Mouse (Mus musculus): Measurements from ENCODE around the gene Zmym4.

Zmym4 gene

DNA sequence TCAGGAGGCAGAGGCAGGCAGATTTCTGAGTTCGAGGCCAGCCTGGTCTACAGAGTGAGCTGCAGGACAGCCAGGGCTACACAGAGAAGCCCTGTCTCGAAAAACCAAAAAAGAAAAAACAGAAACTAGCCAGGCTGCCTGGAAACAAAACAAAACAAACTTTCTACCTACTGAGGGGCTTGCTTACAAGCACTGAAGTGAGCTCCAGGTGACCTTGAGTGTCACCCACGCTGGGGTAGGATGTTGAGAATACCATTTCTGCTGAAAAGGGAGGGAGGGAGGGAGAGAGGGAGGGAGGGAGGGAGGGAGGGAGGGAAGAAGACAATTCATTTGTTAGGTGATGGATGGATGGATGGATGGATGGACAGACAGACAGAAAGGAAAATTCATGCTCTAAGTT is 24.5 kb downstream of the Zmym4 start:
- DNase-seq (ENCODE audit: inconsistent ontology term), result no peak

DNA sequence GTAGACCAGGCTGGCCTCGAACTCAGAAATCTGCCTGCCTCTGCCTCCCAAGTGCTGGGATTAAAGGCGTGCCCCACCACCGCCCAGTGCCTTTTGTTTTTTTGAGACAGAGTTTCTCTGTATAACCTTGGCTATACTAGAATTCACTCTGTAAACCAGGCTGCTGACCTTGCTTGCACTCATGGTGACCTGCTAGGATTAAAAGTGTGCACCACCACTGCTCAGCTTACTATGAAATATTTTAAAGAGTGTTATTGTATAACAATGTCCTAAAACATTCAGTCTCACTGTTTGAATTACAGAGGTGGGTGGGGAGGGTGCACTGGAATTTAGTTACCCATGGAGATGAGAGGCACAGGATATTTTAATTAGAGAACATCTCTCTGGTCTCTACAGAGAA is 25.1 kb downstream of the Zmym4 start:
- DNase-seq (ENCODE audit: inconsistent ontology term), result no peak

DNA sequence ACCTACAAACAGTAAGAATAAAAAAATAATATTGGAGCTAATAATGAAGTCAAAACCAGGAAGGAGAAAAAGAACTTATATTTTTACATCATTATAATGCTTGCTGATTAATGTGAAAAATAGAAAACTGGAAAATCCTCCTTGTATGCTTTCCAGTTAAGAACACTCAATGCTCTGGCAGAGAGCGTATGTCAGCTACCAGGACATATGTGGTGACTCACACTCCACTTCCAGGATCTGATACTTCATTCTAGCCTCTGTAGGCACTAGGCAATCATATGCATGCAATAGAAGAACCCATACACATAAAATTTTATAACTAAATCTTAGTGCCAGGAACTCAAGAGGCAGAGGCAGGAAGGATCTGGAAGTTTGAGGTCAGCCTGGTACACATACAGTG is 40.2 kb downstream of the Zmym4 start:
- DNase-seq (ENCODE audit: inconsistent ontology term), result no peak

DNA sequence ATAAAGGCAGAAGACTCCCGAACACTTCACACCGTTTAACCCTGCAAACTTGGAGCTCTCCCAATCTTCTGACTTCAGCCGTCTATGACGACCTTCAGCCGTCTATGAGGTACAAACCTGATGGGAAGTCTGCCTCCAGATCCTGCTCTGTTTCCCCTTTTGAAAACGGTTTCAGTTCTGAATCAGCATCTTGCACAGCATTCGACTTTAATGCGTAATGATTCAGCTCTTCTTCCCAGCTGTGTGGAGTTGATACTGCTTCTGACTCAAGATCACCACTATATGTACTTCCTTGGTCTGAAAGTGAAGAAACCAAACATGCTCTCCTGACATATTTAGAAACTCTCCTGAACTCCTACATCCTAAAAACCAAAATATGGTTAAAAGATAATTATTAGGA is 78.1 kb downstream of the Zmym4 start:
- no peak for DNase-seq (ENCODE audit: inconsistent ontology term)

DNA sequence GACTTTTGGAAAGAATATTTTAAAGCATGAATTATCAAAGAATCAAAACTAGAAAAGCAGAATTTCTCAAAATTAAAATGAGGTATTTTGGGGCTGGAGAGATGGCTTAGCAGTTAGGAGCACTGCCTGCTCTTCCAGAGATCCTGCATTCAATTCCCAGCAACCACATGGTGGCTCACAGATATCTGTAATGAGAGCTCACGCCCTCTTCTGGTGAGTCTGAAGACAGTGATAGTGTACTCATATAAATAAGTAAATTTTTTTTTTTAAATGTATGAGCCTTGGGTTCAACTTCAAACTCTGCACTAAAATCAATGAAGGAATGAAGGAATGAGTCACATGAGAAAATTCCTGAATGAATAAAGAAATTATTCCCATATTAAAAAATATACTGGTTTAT is 82.0 kb downstream of the Zmym4 start:
- DNase-seq (ENCODE audit: inconsistent ontology term), result no peak

DNA sequence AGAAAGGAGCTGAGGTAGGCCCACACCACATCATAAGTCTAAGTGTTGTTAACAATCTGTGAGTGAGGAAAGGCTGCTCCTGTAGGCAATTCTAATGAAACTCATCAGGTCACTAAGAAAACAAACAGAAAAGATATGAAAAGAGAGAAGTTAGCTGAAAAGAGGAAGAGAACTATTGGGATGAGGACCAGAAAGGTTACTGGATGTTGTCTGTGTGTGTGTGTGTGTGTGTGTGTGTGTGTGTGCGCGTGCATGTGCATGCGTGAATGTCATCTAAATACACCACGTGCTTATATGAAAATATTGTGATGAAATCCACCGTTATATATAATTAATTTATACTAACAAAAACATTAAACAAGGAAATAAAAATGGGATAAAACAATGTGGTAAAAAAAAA is 84.3 kb downstream of the Zmym4 start:
- no peak for DNase-seq (ENCODE audit: inconsistent ontology term)

DNA sequence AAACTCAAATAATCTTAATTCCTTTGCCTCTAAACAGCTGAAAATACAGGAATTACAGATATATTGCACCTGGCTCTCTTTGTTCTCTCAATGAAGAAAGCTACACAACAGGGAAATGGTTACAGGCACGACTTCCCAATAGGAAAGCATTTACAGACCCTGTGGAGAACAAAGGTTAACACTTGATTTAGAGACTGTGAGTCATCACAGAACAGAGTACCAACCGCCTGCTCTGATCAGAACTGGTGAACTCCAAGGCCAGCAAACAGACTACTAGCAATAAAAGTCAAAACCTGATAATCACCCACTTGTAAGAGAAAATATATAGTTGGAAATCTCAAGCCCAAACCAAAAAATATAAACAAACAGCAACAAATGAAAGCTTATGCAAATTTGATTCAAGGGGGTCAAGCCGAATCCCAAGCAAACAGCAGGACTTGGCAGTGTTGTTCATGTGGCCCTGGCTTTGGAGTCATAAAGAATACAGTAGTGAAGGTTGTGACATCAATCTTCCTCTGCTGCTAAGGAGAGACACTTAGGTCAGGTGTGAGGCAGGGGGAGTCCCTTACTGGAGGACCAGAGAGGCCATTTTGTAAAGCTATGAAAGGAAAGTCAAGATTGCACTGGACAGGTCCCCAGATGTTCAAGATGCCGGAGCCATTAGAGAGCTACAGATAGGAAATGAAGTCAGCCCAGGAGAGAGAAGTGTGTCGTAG is 88.2 kb downstream of the Zmym4 start:
- no peak for DNase-seq (ENCODE audit: inconsistent ontology term)

DNA sequence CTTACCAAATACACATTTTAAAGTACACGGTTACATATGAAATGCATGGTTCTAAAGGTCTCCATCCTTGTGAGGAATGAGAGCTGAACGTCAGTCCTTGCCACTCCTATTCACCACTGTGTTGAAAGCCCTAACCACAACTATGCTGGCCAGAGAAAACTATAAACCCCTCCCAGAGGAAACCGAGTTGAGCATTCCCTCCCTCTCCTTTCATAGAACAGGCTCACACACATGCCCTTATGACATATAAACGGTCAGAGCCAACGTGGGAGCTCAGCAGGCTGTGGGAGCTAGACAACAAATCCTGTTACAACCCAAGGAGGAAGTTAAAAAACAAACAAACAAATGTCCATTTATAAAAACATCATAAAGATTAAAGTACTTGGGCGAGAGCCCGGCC is 95.2 kb downstream of the Zmym4 start:
- peak; percentile 72 for DNase-seq (ENCODE audit: inconsistent ontology term)

DNA sequence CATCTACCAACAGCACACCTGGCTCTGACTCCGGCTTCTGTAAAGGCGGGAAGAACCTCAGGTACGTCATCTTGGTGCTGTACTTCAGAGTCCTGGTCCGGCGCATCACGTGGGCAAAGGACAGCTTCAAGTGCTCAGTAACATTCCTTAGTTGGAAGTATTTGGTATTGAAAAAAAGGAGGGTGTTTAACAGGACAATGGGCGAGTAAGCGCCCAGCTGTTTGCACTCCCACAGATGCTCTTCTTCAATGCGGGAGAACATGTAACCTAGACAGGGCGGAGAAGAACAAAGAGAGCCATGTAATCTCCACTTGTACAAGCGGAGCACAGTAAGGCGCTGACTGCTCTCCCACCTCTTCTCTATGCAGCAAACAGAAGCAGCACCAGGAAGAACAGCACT is 99.2 kb downstream of the Zmym4 start:
- DNase-seq (ENCODE audit: inconsistent ontology term), result no peak

DNA sequence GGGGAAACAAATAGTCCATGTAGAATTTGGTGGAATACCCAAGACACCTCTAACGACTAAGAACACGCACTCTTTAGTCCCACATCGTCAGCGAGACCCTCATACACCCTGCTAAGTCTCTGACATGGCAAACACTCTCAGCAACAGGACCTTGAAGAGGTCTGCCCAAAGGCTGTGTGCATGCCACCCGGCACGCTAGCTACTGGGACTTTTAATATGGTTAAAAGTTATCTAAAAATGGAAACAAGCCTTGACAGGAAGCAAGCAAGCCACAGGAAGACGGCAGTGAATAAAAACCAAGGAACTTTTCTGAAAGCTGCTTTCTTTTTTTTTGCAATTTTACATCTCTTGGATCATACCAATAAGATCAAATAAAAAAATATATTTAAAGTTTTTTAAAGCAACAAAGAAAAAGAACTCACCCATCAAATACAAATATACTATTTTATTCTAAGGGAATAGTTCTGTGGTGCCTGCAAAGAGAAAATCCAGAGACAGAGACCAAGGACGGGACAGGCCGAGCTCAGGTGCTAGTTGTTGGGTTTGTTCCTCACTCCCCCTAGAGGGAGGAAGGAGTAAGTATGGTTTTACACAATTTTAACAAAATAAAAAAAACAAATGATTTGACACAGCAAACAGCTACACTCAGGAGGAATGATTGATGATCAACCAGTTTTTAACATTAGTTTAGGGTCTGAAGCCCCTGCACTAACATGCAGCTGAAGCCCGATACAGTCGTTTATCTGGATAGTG is 106.2 kb downstream of the Zmym4 start:
- no peak for DNase-seq (ENCODE audit: inconsistent ontology term)

DNA sequence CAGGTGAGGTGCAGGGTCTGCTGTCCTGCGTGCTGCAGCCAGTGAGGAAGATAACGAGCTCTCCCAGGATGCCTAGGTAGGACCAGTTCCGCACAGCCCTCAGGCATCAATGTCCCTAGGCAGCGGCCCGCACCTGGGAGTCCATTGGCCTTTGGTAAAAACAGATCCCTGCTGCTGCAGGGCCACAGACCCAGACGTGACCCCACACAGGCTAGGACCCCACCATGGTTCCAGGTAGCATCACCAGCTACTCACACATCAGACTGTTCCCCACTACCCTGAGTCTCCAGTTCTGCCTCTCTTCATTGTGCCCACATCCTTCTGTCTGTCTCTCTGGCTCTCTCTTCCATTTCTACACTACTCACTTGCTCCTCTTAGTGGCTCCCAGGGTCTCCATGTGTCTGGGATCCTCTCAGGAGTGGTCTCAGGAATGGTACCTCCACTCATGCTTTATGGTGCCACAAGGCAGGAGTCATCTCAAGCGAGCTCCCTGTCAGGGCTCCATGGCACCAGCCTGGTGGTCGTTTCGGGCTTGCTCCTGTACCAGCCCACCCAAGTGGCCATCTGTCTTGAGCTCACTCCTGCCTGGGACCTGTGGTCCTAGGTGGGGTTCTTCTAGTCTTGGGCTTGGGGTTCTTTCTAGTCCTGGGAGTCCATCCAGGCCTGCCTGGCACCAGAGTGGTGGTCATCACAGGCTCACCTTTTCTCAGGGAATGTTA is 107.5 kb downstream of the Zmym4 start:
- DNase-seq (ENCODE audit: inconsistent ontology term), result no peak

DNA sequence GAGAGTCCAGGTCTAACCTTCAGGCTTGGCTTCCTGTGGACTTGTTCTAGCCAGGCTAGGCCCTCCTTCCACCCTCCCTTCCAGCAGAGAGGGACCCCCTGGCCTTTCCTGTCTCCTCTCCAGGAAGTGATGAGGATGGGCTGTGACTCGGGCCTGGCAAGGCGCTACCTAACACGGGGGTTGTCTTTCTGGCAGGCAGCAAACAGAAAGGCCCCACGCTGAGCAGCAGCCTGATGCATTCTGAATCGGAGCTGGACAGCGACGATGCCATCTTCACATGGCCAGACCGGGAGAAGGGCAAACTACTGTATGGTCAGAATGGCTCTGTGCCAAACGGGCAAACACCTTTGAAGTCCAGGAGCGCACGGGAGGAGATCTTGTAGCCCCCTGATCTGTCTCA is 115.0 kb downstream of the Zmym4 start:
- DNase-seq (ENCODE audit: inconsistent ontology term), result no peak

DNA sequence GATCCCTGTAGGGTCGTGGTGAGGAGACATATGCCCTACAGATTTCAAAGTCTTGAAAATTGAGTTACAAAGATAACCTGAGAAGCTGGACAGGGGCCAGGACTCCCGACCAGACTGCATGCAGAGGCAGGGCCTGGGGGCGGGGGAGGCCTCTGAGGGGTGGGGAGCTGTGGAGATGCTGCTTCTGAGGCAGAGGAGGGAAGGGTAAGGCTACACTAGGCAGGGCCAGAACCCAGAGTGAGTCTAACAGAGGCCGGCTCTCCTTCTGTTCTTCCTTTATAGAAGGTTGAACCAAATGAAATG is 117.2 kb downstream of the Zmym4 start:
- DNase-seq (ENCODE audit: inconsistent ontology term), result no peak

DNA sequence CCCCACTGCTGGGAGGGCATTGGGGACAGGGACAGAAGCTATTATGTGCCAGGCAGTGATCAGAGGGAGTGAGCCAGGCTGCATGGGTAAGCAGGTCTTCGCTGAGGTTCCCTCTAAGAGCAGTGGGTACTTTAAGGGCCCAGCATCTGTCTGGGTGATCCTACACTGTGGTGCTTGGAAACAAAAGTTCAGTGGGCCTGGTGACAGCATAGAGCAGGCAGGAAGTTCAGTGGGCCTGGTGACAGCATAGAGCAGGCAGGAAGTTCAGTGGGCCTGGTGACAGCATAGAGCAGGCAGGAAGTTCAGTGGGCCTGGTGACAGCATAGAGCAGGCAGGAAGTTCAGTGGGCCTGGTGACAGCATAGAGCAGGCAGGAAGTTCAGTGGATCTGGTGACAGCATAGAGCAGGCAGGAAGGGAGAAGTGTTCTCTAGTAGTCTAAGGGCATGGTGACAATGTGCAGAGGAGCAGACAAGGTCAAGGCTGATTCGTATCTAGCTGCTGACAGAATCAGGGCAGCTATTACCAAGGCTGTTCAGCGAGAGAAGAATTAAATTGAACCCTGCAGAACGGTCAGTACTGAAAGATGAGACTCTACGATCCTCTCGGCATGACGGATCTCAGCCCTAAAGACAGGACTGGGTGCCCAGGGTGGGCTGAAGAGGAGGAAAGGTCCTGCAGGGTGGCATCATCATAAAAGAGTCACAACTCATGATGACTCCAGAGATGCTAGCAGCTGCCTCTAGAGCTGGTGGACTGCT is 117.7 kb downstream of the Zmym4 start:
- no peak for DNase-seq (ENCODE audit: inconsistent ontology term)

DNA sequence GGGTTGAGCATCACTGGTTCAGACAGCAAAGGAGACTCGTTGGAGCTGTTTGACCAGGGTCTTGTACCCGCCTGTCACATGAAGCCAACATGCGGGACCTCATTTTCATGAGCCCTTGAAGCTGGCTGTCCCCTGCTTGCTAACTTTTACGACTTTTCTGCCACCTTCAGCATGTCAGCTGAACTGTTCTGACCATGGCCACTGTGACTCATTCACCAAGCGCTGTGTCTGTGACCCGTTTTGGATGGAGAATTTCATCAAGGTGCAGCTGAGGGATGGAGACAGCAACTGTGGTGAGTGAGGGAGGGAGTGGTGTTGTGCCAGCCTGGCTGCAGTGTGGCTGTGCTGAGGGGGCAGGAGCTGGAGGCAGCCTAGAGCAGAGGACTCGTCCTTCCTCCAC is 121.0 kb downstream of the Zmym4 start:
- DNase-seq (ENCODE audit: inconsistent ontology term), result peak; percentile 53

DNA sequence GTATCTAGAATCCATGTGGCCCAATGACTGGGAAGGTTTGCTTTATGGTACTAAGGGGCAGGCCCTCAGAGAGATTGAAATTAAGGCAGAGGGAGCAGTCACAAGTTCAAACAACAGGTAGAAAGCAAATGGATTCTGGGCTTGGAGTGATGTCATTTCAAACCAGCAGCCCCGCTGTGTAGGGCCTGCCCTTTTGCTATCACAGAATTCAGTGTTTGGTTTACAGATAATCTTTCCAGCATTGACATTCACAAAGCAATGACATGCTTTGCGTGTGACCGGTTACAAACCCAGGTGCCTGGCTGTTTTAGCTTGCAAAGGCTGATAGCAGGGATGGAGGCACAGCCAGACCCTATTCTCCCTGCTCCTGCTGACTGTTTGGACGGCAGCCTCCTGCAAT is 122.3 kb downstream of the Zmym4 start:
- DNase-seq (ENCODE audit: inconsistent ontology term), result no peak

DNA sequence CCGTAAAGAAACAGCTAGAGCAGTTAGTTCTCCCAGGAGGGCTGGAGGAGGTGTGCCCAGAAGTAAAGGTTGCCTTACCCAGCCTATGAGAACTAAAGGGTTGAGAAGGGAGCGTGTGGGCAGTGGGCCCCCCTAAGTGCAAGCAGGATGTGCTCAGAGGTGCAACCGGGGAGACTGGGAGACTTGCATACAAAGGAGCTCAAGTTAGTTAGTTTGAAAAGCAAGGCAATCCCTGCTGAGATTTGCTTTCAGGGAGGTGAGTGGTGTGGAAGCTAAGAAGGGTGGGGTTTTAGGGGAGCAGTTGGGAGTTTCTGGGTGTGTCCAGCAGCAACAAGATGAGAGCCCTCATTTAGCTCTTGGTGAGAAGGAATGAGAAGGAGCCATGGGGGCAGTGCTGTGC is 125.0 kb downstream of the Zmym4 start:
- no peak for DNase-seq (ENCODE audit: inconsistent ontology term)

DNA sequence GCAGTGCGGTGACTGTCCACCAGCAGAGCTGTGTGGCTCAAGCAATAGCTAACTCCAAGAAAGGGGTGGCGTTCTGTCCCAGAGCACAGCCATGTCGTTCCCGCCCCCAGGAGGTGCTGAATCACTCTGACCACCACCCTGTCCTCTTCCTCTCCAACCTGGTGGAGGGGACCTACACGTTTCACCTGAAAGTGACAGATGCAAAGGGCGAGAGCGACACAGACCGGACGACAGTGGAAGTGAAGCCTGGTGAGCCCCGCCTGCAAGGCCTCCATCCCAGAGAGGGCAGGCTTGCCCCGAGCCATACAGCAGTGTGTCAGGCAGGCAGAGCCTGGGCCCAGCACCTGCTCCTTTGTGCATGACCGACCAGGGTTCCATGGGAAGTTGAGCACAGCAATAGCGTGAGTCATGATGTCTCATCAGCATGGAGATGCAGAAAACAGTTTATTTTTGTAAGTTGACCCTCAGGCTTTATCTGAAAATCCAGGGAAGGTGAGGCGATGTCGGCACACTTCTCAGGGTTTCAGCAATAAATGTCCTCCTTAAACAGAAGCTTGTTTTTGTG is 126.9 kb downstream of the Zmym4 start:
- peak; percentile 52 for DNase-seq (ENCODE audit: inconsistent ontology term)

DNA sequence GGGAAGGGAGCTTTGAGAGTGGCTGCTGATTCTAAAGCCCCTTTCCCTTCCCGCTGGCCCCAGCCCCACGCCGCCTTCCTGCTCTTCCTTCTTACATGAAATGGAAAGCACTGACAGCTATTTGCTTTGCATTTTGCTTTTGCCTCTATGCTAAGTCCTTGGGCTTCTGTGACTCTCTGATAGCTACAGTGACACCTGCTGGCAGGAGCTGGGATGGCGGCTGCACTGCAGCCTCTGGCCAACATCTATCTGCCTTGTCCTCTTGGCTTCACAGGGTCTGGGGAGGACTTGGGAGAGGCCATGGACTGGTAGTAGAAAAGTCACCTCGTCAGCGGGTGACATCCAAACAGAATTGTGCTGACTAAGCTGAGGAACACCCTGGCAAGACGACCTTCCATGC is 128.1 kb downstream of the Zmym4 start:
- DNase-seq (ENCODE audit: inconsistent ontology term), result peak; percentile 69

DNA sequence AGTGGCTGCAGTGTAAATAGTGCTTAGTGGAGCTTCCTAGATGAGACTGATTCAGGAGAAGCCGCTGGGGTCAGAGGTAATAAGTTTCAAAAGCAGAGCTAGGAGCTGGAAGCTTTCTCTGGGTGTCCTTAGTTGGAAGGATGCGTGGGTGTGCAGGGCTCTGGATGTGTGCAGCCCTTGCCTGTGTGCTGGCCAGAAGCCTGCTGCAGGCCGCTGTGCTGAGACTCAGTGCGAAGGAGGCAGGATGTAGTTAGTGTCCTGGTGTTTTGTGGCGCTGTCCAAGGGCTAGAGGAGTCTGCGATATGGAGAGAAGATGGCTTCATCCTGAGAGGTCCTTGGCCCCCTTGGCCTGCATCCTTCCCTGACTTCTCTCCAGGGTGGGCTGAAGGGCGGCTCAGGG is 129.1 kb downstream of the Zmym4 start:
- DNase-seq (ENCODE audit: inconsistent ontology term), result no peak

DNA sequence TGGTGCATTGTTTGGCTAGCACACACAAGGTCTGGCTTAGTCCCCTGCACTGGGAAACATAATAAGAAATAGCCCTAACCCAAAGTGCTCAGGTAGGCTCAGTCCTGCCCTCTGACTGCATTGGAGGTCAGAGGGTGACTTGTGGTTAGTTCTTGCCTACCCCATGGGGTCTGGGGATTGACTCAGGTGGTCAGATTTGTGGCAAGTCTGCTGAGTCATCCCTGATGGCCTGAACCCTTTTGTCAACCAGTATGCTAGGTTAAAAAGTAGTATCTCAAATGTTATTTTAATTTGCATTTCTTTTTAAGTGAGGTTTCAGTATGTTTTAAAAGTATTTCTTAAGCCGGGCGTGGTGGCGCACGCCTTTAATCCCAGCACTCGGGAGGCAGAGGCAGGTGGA is 136.8 kb downstream of the Zmym4 start:
- no peak for DNase-seq (ENCODE audit: inconsistent ontology term)

DNA sequence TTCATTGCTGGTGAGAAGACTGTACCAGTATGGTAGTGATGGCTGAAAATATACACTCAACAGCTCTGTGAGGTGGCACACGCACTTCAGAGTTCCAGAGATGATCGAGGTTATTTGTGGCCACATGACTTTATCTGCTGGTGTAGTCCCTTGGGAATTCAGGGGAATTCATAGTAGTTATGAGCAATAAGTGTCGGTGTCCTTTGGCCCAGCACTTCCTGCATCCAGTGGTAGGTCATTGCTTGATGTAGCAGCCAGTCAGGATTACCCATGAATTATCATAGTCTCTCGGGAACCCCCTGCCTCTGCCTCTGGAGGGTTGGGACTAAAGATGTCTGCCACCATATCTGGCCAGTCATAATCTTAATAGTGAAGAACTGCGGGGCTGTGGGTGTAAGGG is 144.0 kb downstream of the Zmym4 start:
- no peak for DNase-seq (ENCODE audit: inconsistent ontology term)

All from Muller cell, postnatal 12 days (primary cell).